8 mouse cellular contexts compared by ENCODE assay signal in the genomic region with DNA sequence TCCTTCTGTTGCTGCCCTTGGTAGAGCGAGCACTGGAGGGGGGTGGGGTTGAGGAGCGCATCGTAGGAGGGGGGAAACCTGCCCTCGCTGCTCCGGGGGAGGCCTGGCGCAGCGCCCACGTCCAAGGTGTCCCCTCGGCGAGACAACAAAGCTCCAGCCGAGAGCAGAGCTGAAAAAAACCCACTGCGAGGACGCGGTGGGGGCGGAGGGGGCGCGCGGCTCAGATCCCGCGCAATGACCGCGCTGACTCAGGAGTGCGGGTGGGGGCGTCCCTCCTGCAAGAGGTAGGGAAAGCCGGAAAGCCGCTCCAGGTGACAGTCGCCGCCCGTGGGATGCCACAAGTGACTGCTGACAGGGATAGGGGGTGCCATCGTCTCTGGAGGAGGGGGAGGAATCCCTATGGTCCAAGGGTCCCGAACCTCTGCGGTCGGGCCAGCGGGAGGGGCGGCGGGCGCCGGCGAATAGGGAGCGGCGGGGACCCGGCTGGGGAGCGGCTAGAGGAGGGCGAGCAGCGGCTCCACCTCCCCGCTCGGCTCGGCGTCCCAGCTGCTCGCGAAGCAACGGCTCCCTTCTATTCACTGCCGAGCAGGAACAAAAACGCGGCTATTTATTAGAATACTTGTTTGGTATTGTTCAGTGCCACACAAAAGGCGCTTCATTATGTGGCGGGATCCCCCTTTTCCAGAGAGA. TPM values are rescaled to one million over a fixed set of nuclear protein-coding genes. Genes with fewer than 3 reads are reported as not detected.
DNase-seq lines count a peak whose midpoint lies in the region; ATAC-seq and TF ChIP-seq lines count a peak whose summit lies in the region.

No protein-coding gene starts in this region.

- H3K36me3 ChIP-seq in E14TG2a.4 (ENCODE audit: insufficient read depth, low read length) = no peaks in the 10 kb centered on the region
- no peaks in the 10 kb centered on the region for H3K36me3 ChIP-seq in forebrain, embryonic 13.5 days (ENCODE audit: poor library complexity, severe bottlenecking)
- no peaks in the 10 kb centered on the region for H3K36me3 ChIP-seq in liver, embryonic 12.5 days

- peak; percentile 16 to 26 for DNase-seq in frontal cortex, postnatal 36 days (ENCODE audit: low spot score in 2 of 2)
- no peak for DNase-seq in frontal cortex, postnatal 14 days (ENCODE audit: low spot score in 2 of 2)
- no peak for DNase-seq in spleen, postnatal 14 days (ENCODE audit: low spot score in 2 of 2)
- DNase-seq in adrenal gland, postnatal 36 days = no peak

- no peaks in the 10 kb centered on the region for H3K9me3 ChIP-seq in E14TG2a.4 (ENCODE audit: low read length)
- no peaks in the 10 kb centered on the region for H3K9me3 ChIP-seq in forebrain, embryonic 13.5 days (replicated peaks)
- H3K9me3 ChIP-seq in liver, embryonic 12.5 days (replicated peaks) = no peaks in the 10 kb centered on the region

- peak overlapping the region; percentile 71 for H3K4me3 ChIP-seq in E14TG2a.4 (replicated peaks; ENCODE audit: low read length)
- peak overlapping the region; percentile 59 for H3K4me3 ChIP-seq in forebrain, embryonic 13.5 days
- peak overlapping the region; percentile 13 for H3K4me3 ChIP-seq in liver, embryonic 12.5 days

- peaks cover 98% of the 10 kb centered on the region for H3K27me3 ChIP-seq in E14TG2a.4 (ENCODE audit: insufficient read depth, low read length)
- H3K27me3 ChIP-seq in forebrain, embryonic 13.5 days = peaks cover 79% of the 10 kb centered on the region
- H3K27me3 ChIP-seq in liver, embryonic 12.5 days (replicated peaks) = peaks cover 100% of the 10 kb centered on the region

- no peak for TF ChIP-seq CTCF in E14TG2a.4 (conservative IDR thresholded peaks at IDR 0.05; ENCODE audit: low read length)

- peak overlapping the region; percentile 91 for H3K9ac ChIP-seq in forebrain, embryonic 13.5 days
- H3K9ac ChIP-seq in liver, embryonic 12.5 days = no peak overlapping the region

- under 1% methylated on average over 56 of the region's 57 CpGs for WGBS in forebrain, embryonic 13.5 days
- 3% methylated on average over 57 of the region's 57 CpGs for WGBS in liver, embryonic 12.5 days (ENCODE audit: insufficient replicate concordance)

- peak; percentile 69 for ATAC-seq in forebrain, embryonic 13.5 days
- no peak for ATAC-seq in liver, embryonic 12.5 days
- ATAC-seq in CD4-positive, CD25-positive, alpha-beta regulatory T cell, adult 4 months = no peak

- H3K4me1 ChIP-seq in E14TG2a.4 (replicated peaks; ENCODE audit: low read depth, low read length) = peaks cover 42% of the 10 kb centered on the region
- H3K4me1 ChIP-seq in forebrain, embryonic 13.5 days = peaks cover 74% of the 10 kb centered on the region
- peaks cover 7% of the 10 kb centered on the region; the same call in 1 of the 2 replicates for H3K4me1 ChIP-seq in liver, embryonic 12.5 days

- H3K4me2 ChIP-seq in forebrain, embryonic 13.5 days = peak overlapping the region; percentile 88
- H3K4me2 ChIP-seq in liver, embryonic 12.5 days = peak overlapping the region; percentile 39

- H3K27ac ChIP-seq in forebrain, embryonic 13.5 days = peak overlapping the region; percentile 97
- no peak overlapping the region for H3K27ac ChIP-seq in liver, embryonic 12.5 days

RNA-seq across cellular contexts. Expression of a gene that starts 10.0 kb away (rescaled TPM):
- 7.7 and 8.8 TPM in 2 replicates for polyA plus RNA-seq in forebrain, embryonic 13.5 days (2015; fragmentation: Nextera tagmentation; extraction: Ambion mirVana)
- not detected in 2 replicates for polyA plus RNA-seq in liver, embryonic 12.5 days (2016; fragmentation: Nextera tagmentation; extraction: Ambion mirVana)
- polyA plus RNA-seq in CD4-positive, CD25-positive, alpha-beta regulatory T cell, adult 4 months (2017; shearing (Covaris generic)) = not detected
- total RNA-seq in adrenal gland, postnatal 36 days (2021) = not detected

Comparison
In these comparisons a context has a peak if more than half of its experiments do, and no peak if none do; other contexts are left out.
1. DNase-seq: peak in frontal cortex, postnatal 36 days (2 of 2); none in frontal cortex, postnatal 14 days (0 of 2), spleen, postnatal 14 days (0 of 2) and adrenal gland, postnatal 36 days (0 of 2).
2. H3K4me3 ChIP-seq: peak in every context shown above with its lines; median percentile 71 in E14TG2a.4; 59 in forebrain, embryonic 13.5 days; 13 in liver, embryonic 12.5 days.